Mouse (Mus musculus) myocyte (in vitro differentiated cells): ENCODE measurements at regions not wholly inside any gene's neighbourhood (a gene's known extent, or its start where the extent isn't known, plus 50 kb on each side); places are given as distances from the start of the nearest gene placed in this dataset.

Experiments
- E2F4 ChIP-seq: IDR thresholded peaks from one replicate; pipeline ENCODE4 v1.6.1; 2011; ENCODE audit warnings: mild to moderate bottlenecking, control low read depth, moderate library complexity; ENCODE audit not compliant: insufficient read depth
- MAX ChIP-seq: IDR thresholded peaks from one replicate; pipeline ENCODE4 v1.6.1; 2011; ENCODE audit warnings: low read depth, mild to moderate bottlenecking, control low read depth
- POLR2A ChIP-seq: IDR thresholded peaks from one replicate; pipeline ENCODE4 v1.6.1; 2011; ENCODE audit warnings: low read depth, mild to moderate bottlenecking, control low read depth, moderate library complexity; ENCODE audit not compliant: insufficient read length
- POLR2AphosphoS2 ChIP-seq: IDR thresholded peaks from one replicate; pipeline ENCODE4 v1.6.1; 2011; ENCODE audit warnings: low read depth, control low read depth; ENCODE audit not compliant: insufficient read length
- SRF ChIP-seq: IDR thresholded peaks from one replicate; pipeline ENCODE4 v1.6.1; 2011; ENCODE audit warnings: low read depth; ENCODE audit not compliant: control insufficient read depth, insufficient read length
- USF1 ChIP-seq: IDR thresholded peaks from one replicate; pipeline ENCODE4 v1.6.1; 2011; ENCODE audit warnings: low read depth, mild to moderate bottlenecking, control low read depth, moderate library complexity

DNA sequence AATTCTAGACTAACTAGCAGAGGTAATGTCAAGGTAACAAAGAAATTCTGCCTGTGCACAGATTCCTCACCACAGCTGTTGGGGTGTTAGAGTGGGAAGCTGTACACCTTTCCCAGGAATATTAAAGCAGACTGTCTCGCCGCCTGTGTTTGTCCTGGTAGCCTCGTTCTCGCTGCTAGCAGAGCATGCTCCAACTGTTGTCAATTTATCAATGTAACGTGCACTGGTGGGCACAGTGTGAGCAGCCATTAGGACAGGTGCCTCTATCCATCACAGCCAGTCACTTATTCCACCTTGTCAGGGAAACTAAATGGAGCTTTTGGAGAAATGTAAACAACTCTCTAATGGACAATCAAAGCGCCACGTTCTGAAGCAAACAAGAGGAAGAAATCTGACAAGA, 339.4 kb downstream of the Lmo4 start:
- TF ChIP-seq POLR2A (no peak), POLR2AphosphoS2 (no peak), E2F4 (no peak), MAX (no peak), USF1 (no peak), SRF (no peak)
